Mouse (Mus musculus): ENCODE results near the gene Fads3. TPM values are rescaled to one million over a fixed set of nuclear protein-coding genes. Genes with fewer than 3 reads are reported as not detected.

Fads3 gene
- polyA plus RNA-seq, 1 experiment: 12.5 TPM

DNA sequence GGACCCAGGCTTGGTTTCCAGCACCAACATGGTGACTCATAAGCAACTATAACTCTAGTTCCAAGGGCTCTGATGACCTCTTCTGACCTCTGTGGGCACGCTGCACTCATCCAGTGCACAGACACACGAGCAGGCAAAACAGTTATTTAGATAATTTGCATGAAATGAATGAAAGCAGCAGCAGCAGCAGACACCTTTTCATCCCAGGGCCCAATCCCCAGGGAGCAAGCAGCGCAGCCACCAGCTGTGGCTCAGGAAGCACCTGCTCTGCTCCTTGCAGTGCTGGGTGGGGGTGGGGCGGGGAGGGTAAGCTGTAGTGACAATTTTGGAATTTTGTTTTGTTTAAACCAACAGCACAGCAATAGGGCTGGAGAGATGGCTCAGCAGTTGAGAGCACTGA is 30.5 kb downstream of the Fads3 start:
- 74% methylated on average over 4 of the region's 4 CpGs for WGBS
- H3K4me1 ChIP-seq (ENCODE audit: control insufficient read depth, insufficient read depth, low read length): peaks cover 2% of the 10 kb centered on the region
- no peak for TF ChIP-seq CTCF (IDR thresholded peaks at IDR 0.05; ENCODE audit: control insufficient read depth, insufficient read depth, low read length)
- no peak overlapping the region for H3K4me3 ChIP-seq (replicated peaks; ENCODE audit: control insufficient read depth, low read depth, low read length)
- H3K27ac ChIP-seq (ENCODE audit: control insufficient read depth, insufficient read depth, low read depth, low read length, poor library complexity): no peak overlapping the region

DNA sequence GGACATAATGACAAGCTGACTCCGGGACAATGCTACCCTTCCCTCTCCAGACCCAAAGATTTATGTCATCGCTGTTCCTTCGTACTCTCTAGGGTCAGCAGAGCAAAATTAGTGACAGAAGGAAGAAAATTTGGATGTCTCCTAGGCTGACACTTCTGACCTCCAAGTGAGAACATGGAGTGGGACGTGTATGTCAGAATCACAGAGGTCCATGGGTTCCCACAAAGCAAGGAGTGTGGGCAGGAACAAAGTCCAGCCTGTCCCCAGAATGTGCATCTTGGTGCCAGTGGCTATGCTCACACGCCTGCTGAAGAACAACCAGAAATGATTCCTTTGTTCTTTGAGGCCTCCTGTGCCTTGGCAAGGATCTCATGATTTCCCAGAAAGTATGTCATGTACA is 31.8 kb downstream of the Fads3 start:
- TF ChIP-seq POLR2A (IDR thresholded peaks at IDR 0.05; ENCODE audit: borderline replicate concordance, control insufficient read depth, low read depth, low read length) (no peak), CTCF (IDR thresholded peaks at IDR 0.05; ENCODE audit: control insufficient read depth, insufficient read depth, low read length) (no peak)

DNA sequence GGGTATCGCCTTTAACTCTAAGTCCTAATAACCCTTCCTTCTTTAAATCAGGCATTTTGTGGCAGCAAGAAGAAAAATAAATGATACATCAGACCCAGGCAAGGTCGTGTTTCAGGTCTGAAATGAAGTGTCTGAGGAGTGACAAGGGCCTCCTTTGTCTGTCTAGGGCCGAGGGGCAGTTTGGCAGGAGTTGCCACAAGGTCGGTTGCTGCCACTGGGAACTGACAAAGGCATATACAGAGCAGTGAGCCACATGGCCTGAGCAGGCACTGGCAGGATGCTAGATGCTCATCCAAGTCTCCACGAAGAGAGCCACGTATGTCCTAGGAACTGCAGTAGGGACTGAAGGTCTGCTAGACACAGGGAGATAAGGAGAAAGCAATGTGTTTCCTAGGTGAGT is 37.0 kb downstream of the Fads3 start:
- 86% methylated on average over 6 of the region's 6 CpGs for WGBS
- Histone ChIP-seq H3K27ac (ENCODE audit: control insufficient read depth, insufficient read depth, low read depth, low read length, poor library complexity) (no peak overlapping the region), H3K4me3 (replicated peaks; ENCODE audit: control insufficient read depth, low read depth, low read length) (no peak overlapping the region), H3K4me1 (ENCODE audit: control insufficient read depth, insufficient read depth, low read length) (no peaks in the 10 kb centered on the region)
- no peak for TF ChIP-seq CTCF (IDR thresholded peaks at IDR 0.05; ENCODE audit: control insufficient read depth, insufficient read depth, low read length)
- TF ChIP-seq POLR2A (IDR thresholded peaks at IDR 0.05; ENCODE audit: borderline replicate concordance, control insufficient read depth, low read depth, low read length): no peak

More for the DNA sequence above, 31.8 kb downstream of the Fads3 start:
- Histone ChIP-seq H3K4me3 (replicated peaks; ENCODE audit: control insufficient read depth, low read depth, low read length) (no peak overlapping the region), H3K27ac (ENCODE audit: control insufficient read depth, insufficient read depth, low read depth, low read length, poor library complexity) (no peak overlapping the region), H3K4me1 (ENCODE audit: control insufficient read depth, insufficient read depth, low read length) (peaks cover 2% of the 10 kb centered on the region)
- 92% methylated on average over 5 of the region's 5 CpGs for whole genome bisulfite sequencing

DNA sequence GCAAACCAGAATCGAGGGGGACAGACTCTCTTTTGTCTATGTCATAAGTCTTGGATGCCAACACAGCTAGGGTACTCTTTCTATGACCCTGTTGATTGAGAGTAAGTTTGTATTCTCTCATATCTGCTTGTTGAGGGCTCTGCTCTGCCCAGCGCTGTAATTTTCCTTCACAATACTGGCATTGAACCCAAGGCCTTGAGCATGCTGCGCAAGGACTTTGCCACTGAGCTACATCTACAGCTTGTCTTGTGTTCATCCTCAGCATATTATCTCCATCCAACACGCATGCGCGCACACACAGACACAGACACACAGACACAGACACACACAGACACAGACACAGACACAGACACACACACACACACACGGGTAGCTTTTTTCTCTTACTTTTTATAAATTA is 39.0 kb downstream of the Fads3 start:
- 95% methylated on average over 7 of the region's 7 CpGs for WGBS
- Histone ChIP-seq H3K27ac (ENCODE audit: control insufficient read depth, insufficient read depth, low read depth, low read length, poor library complexity) (no peak overlapping the region), H3K4me1 (ENCODE audit: control insufficient read depth, insufficient read depth, low read length) (no peaks in the 10 kb centered on the region), H3K4me3 (replicated peaks; ENCODE audit: control insufficient read depth, low read depth, low read length) (no peak overlapping the region)
- no peak for TF ChIP-seq CTCF (IDR thresholded peaks at IDR 0.05; ENCODE audit: control insufficient read depth, insufficient read depth, low read length)
- no peak for TF ChIP-seq POLR2A (IDR thresholded peaks at IDR 0.05; ENCODE audit: borderline replicate concordance, control insufficient read depth, low read depth, low read length)

DNA sequence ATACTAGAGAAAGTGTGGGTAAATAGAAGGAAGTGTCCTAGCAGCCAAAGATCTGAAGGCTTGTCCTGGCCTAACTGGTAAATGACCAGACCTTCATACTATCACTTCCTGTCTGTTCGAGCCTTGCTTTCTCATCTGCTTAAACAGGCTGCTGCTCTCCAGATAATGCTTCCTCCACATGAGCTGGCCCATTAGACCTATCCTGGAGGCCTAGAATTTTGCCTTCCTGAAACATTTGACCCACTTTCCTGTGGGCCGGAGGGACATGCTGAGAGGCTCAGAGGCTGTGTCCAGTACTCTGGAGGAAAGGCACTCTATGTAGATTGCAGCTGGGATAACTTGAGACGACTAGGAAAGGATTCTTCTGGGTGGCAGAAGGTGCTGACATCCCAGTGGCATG is 40.7 kb downstream of the Fads3 start:
- Histone ChIP-seq H3K4me3 (replicated peaks; ENCODE audit: control insufficient read depth, low read depth, low read length) (no peak overlapping the region), H3K27ac (ENCODE audit: control insufficient read depth, insufficient read depth, low read depth, low read length, poor library complexity) (no peak overlapping the region), H3K4me1 (ENCODE audit: control insufficient read depth, insufficient read depth, low read length) (no peaks in the 10 kb centered on the region)
- WGBS: 56% methylated on average over 3 of the region's 3 CpGs
- TF ChIP-seq POLR2A (IDR thresholded peaks at IDR 0.05; ENCODE audit: borderline replicate concordance, control insufficient read depth, low read depth, low read length) (no peak), CTCF (IDR thresholded peaks at IDR 0.05; ENCODE audit: control insufficient read depth, insufficient read depth, low read length) (no peak)

DNA sequence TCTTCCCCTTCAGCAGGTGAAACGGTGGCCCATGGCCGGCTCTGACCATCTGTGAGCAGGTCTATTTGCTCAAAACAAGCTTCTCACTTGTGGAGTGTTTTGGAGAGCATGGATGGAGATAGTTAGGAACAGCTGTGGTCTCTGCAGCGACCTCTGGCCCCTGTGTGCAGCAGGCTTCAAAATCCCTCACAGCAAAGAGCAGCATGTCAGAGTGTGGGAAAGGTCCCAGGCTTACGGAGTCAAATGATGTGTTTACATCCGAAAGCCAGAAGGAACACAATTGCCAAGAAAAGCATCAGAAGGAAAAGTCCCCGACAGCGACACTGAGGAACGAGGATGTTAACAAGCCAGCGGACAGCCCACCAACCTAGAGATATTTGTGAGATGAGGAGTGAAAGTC is 44.1 kb downstream of the Fads3 start:
- no peaks in the 10 kb centered on the region for H3K4me1 ChIP-seq (ENCODE audit: control insufficient read depth, insufficient read depth, low read length)
- 90% methylated on average over 9 of the region's 9 CpGs for WGBS
- TF ChIP-seq POLR2A (IDR thresholded peaks at IDR 0.05; ENCODE audit: borderline replicate concordance, control insufficient read depth, low read depth, low read length): no peak
- TF ChIP-seq CTCF (IDR thresholded peaks at IDR 0.05; ENCODE audit: control insufficient read depth, insufficient read depth, low read length): no peak

DNA sequence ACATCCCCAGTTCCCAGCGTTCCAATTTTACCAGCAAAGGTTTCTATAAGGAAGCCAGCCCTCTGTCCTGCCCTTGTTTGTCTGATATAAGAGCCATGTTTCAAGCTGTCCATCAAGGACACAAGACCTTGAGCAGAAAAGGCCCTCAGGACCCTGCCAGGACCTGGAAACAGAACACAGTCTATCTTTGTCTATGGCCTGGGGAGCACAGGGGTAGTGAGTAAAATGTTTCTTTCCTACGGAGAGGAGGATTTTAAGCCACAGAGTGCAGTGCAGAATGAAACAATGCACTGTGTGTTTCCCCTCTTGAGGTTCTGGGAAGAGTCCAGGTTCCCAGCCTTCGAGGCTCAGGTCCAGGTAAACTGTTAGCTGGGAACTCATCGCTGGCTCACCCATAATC is 45.6 kb downstream of the Fads3 start:
- TF ChIP-seq POLR2A (IDR thresholded peaks at IDR 0.05; ENCODE audit: borderline replicate concordance, control insufficient read depth, low read depth, low read length): no peak
- TF ChIP-seq CTCF (IDR thresholded peaks at IDR 0.05; ENCODE audit: control insufficient read depth, insufficient read depth, low read length): no peak
- 78% methylated on average over 4 of the region's 4 CpGs for WGBS
- Histone ChIP-seq H3K4me3 (replicated peaks; ENCODE audit: control insufficient read depth, low read depth, low read length) (no peak overlapping the region), H3K4me1 (ENCODE audit: control insufficient read depth, insufficient read depth, low read length) (no peaks in the 10 kb centered on the region), H3K27ac (ENCODE audit: control insufficient read depth, insufficient read depth, low read depth, low read length, poor library complexity) (no peak overlapping the region)

More for the DNA sequence above, 44.1 kb downstream of the Fads3 start:
- Histone ChIP-seq H3K4me3 (replicated peaks; ENCODE audit: control insufficient read depth, low read depth, low read length) (no peak overlapping the region), H3K27ac (ENCODE audit: control insufficient read depth, insufficient read depth, low read depth, low read length, poor library complexity) (no peak overlapping the region)

DNA sequence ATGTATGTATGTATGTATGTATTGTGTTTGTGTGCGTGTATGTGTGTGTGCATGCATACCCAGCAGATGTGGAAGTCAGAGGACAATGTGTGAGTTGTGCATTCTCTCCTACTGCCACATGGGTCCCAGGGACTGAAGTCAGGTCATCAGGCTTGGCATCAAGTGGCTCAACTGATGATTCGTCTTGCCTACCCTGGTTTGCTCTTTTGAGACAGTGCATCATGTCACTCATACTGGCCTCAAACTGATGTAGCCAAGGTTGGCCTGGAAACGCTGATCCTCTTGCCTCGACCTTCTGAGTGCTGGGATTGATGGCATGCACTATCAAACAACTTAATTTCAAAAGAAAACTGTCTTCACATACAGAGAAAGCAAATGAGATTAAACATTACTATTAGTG is 52.5 kb downstream of the Fads3 start:
- WGBS: 83% methylated on average over 4 of the region's 4 CpGs
- TF ChIP-seq CTCF (IDR thresholded peaks at IDR 0.05; ENCODE audit: control insufficient read depth, insufficient read depth, low read length) (no peak), POLR2A (IDR thresholded peaks at IDR 0.05; ENCODE audit: borderline replicate concordance, control insufficient read depth, low read depth, low read length) (no peak)
- H3K4me1 ChIP-seq (ENCODE audit: control insufficient read depth, insufficient read depth, low read length): no peaks in the 10 kb centered on the region
- no peak overlapping the region for H3K27ac ChIP-seq (ENCODE audit: control insufficient read depth, insufficient read depth, low read depth, low read length, poor library complexity)
- H3K4me3 ChIP-seq (replicated peaks; ENCODE audit: control insufficient read depth, low read depth, low read length): no peak overlapping the region

DNA sequence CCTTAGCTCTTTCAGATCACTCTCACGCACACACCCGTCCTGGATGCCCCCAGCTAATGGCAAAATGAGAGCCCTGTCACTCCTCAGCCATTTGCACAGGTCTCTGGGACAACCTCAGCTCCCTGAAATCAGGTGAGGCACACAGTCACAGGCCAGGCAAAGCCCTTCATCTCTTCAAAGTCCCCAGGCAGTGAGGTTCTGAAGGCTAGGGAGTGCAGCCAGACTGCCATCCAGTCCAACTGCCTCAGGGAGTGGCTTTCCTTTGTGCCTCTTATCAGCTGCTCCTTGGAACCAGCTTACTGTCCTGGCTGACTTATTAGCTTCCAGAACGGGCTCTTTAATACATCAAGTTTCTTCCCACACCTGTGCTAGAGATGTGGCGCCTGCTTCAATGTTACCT is 53.3 kb downstream of the Fads3 start:
- Histone ChIP-seq H3K4me3 (replicated peaks; ENCODE audit: control insufficient read depth, low read depth, low read length) (no peak overlapping the region), H3K4me1 (ENCODE audit: control insufficient read depth, insufficient read depth, low read length) (no peaks in the 10 kb centered on the region), H3K27ac (ENCODE audit: control insufficient read depth, insufficient read depth, low read depth, low read length, poor library complexity) (no peak overlapping the region)
- TF ChIP-seq CTCF (IDR thresholded peaks at IDR 0.05; ENCODE audit: control insufficient read depth, insufficient read depth, low read length): no peak
- no peak for TF ChIP-seq POLR2A (IDR thresholded peaks at IDR 0.05; ENCODE audit: borderline replicate concordance, control insufficient read depth, low read depth, low read length)
- WGBS: 63% methylated on average over 4 of the region's 4 CpGs
